Mouse (Mus musculus) liver, embryonic 13.5 days (tissue): ENCODE data around the gene Trim65. TPM values are rescaled to one million over a fixed set of nuclear protein-coding genes. Genes with fewer than 3 reads are reported as not detected.
"Not testable (repeated sequence)": the region's sequence is repeated elsewhere in the genome, so short reads cannot be mapped to it uniquely, and the experiment has no call there.

Experiments
- ATAC-seq: fragments of 200-750 bp; cut with Nextera tagmentation; 2 replicates; pipeline ENCODE4 v1.8.0; 2017; ENCODE audit warnings: low read depth, mild to moderate bottlenecking, moderate number of reproducible peaks, moderate library complexity
- DNase-seq: peaks from one replicate; pipeline ENCODE4 v3.0.0; 2022
- H3K27ac ChIP-seq: fragments of 300-500 bp; sonication (generic); 2 replicates; pipeline ENCODE4 v1.5.1; 2015; ENCODE audit warnings: moderate library complexity, mild to moderate bottlenecking, inconsistent platforms
- H3K27me3 ChIP-seq: fragments of 300-500 bp; sonication (generic); 2 replicates; pipeline ENCODE4 v1.6.1; 2015; ENCODE audit warnings: mild to moderate bottlenecking, inconsistent platforms
- H3K36me3 ChIP-seq: fragments of 300-500 bp; sonication (generic); 2 replicates; pipeline ENCODE4 v1.6.1; 2015; ENCODE audit warnings: mild to moderate bottlenecking, inconsistent platforms
- H3K4me1 ChIP-seq: fragments of 300-500 bp; sonication (generic); replicated peaks from 2 replicates; pipeline ENCODE4 v1.6.1; 2015; ENCODE audit warnings: inconsistent platforms
- H3K4me2 ChIP-seq: fragments of 300-500 bp; sonication (generic); 2 replicates; pipeline ENCODE4 v1.6.1; 2015; ENCODE audit warnings: inconsistent platforms, mild to moderate bottlenecking, moderate library complexity
- H3K4me3 ChIP-seq: fragments of 300-500 bp; sonication (generic); replicated peaks from 2 replicates; pipeline ENCODE4 v1.5.1; 2015; ENCODE audit warnings: mild to moderate bottlenecking, inconsistent platforms
- H3K9ac ChIP-seq: fragments of 300-500 bp; sonication (generic); 2 replicates; pipeline ENCODE4 v1.6.1; 2015; ENCODE audit warnings: mild to moderate bottlenecking, inconsistent platforms
- H3K9me3 ChIP-seq: fragments of 300-500 bp; sonication (generic); replicated peaks from 2 replicates; pipeline ENCODE4 v1.6.1; 2016; ENCODE audit warnings: inconsistent platforms
- WGBS: fragments of 180-500 bp; shearing (Covaris S2); methylation state at CpG from one replicate; pipeline ENCODE4 v1.1.7; 2015; ENCODE audit not compliant: insufficient replicate concordance; 5-methylcytosine and 5-hydroxymethylcytosine counted together
- polyA plus RNA-seq: library from polyadenylated mRNA; unstranded; fragments of >200 nt; fragmentation: Nextera tagmentation; extraction: Ambion mirVana; gene quantifications from 2 replicates; pipeline ENCODE4 v1.2.1, GENCODE M21; 2015

Trim65 gene
- polyA plus RNA-seq, 1 experiment from 2014 or later: 1.1 TPM

DNA sequence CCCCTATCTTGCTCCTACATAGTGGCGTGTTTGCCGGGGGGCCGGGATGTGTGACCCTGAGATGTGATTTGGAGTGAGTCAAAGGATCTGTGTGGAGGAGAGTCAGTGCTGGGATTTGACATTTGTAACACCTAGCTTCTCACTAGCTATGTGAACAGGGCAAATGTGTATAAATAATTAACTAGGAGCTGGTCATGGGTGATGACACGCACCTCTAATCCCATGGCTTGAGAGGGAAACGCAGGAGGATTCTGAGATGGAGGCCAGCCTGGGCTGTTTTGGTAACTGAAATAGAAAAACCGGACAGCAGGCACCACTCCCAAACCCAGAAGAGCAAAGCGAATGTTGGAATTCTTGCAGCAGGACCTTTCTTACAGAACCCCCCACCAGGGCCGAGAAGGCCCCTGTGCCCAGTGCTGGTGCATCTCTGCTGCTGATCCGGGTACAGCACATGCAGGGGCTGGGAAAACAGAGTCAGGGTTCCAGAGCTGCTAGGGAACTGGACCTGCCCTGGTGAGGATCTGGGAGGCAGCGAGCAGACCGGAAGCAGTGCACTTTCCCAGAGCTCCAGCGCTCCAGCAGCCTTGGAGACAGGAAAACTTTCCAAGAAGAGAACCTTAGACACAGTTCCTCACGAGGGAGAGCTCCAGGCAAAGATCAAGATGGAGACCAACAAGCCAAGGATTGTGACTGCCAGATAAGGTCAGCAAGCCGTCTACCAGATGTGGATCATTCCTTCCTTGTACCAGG is 32.0 kb downstream of the Trim65 start:
- Histone ChIP-seq H3K9me3 (0 out of 2 replicates have a peak, but pooled peaks cover 4% of the 10 kb centered on the region), H3K9ac (no peak overlapping the region; the same call in 1 of the 2 replicates), H3K4me2 (no peak overlapping the region), H3K27ac (peak overlapping the region; percentile 36; the same call in 1 of the 2 replicates), H3K36me3 (no peaks in the 10 kb centered on the region), H3K4me3 (no peak overlapping the region), H3K27me3 (no peaks in the 10 kb centered on the region), H3K4me1 (peaks cover 66% of the 10 kb centered on the region)
- 58% methylated on average over 14 of the region's 14 CpGs for WGBS
- ATAC-seq: no peak
- no peak for DNase-seq

DNA sequence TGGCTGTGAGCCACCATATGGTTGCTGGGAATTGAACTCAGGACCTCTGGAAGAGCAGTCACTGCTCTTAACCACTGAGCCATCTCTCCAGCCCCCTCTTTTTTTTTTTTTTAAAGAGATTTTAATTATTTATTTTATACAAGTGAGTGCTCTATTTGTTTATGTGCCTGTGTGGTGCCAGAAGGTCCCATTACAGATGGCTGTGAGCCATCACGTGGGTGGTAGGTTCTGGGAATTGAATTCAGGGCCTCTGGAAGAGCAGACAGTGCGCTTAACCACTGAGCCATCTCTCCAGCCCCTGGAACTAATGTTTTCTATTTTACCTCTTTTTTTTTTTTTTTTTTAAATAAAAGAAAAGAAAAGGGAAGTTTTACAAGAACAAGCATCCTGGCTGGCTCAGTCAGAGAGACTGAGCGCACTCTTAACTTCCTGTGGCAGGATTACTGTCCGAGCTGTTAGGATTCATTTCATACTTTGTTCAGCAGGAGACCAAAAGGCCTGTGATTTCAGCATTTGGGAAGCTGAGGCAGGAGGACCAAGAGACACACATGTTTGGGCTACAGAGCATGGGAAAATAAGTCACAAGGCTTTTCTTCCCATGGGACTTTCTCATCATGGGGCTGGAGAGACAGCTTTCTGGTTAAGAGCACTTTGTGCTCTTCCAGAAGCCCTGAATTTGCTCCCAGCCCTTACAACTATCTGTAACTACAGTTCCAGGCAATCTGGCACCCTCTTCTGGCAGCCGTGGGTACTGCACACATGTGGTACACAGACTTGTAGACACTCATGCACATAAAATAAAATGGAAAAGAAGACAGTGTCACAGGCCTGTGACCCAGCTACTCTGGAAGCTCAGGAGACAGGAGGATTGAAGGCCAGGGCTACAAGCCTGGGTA is 34.5 kb downstream of the Trim65 start:
- WGBS: 71% methylated on average over 5 of the region's 5 CpGs
- H3K4me3 ChIP-seq: no peak overlapping the region
- no peak overlapping the region for H3K27ac ChIP-seq
- ATAC-seq: no peak
- H3K36me3 ChIP-seq: no peaks in the 10 kb centered on the region
- peaks cover 50% of the 10 kb centered on the region for H3K4me1 ChIP-seq
- no peak for DNase-seq
- no peak overlapping the region for H3K9ac ChIP-seq
- H3K4me2 ChIP-seq: no peak overlapping the region
- H3K9me3 ChIP-seq: 0 out of 2 replicates have a peak, but pooled peaks cover 4% of the 10 kb centered on the region
- no peaks in the 10 kb centered on the region for H3K27me3 ChIP-seq

DNA sequence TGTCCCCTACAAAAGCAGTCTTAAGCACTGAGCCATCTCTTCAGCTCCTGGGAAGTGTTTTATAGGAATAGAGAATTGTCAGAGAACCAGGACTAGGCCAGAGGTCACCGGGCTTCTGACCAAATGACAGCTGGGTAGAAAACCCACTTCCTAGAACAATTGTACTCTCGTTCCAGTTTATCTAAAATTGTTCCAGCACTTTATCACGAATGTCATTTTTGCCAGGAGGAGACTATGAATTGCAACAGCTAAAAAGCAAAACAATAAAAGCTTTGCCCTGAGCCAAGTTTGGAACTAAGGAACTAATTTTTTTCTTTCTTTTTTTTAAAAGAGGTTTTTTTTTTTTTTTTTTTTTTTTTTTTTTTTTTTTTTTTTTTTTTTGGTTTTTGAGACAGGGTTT is 35.4 kb downstream of the Trim65 start:
- H3K4me1 ChIP-seq: peaks cover 41% of the 10 kb centered on the region
- H3K27me3 ChIP-seq: no peaks in the 10 kb centered on the region
- WGBS: 17% methylated on average over 3 of the region's 3 CpGs
- H3K4me3 ChIP-seq: no peak overlapping the region
- ATAC-seq (no peak), DNase-seq (no peak)
- no peak overlapping the region for H3K9ac ChIP-seq
- H3K9me3 ChIP-seq: 0 out of 2 replicates have a peak, but pooled peaks cover 4% of the 10 kb centered on the region
- no peak overlapping the region for H3K4me2 ChIP-seq
- H3K36me3 ChIP-seq: no peaks in the 10 kb centered on the region
- 0 out of 2 replicates have a peak overlapping the region, but pooled peaks have one; percentile 16 for H3K27ac ChIP-seq

- WGBS: 8% methylated on average over 16 of the region's 16 CpGs
- peak; percentile 51; the same call in 1 of the 2 replicates for ATAC-seq
- H3K36me3 ChIP-seq: no peaks in the 10 kb centered on the region
- no peaks in the 10 kb centered on the region for H3K27me3 ChIP-seq
- H3K27ac ChIP-seq: peak overlapping the region; percentile 77
- H3K9me3 ChIP-seq: 0 out of 2 replicates have a peak, but pooled peaks cover 4% of the 10 kb centered on the region
- peak overlapping the region; percentile 21 for H3K4me3 ChIP-seq
- peaks cover 31% of the 10 kb centered on the region for H3K4me1 ChIP-seq
- H3K4me2 ChIP-seq: peak overlapping the region; percentile 49
- DNase-seq: no peak
- peak overlapping the region; percentile 40; the same call in 1 of the 2 replicates for H3K9ac ChIP-seq
Observed at GRCm38 (mm10) chr11:116093771-116094565, 37.0 kb downstream of the Trim65 start.

DNA sequence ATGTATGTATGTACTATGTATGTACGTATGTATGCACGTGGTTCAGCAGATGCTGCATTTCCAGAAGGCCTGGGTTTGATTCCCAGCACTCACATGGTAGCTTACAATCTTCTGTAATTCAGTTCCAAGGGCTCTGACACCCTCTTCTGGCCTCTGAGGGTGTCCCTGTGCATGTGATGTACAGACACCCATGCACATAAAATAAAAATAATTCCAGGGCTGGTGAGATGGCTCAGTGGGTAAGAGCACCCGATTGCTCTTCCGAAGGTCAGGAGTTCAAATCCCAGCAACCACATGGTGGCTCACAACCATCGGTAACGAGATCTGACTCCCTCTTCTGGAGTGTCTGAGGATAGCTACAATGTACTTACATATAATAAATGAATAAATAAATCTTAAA is 38.0 kb downstream of the Trim65 start:
- H3K27ac ChIP-seq: peak overlapping the region; percentile 77; the same call in 1 of the 2 replicates

DNA sequence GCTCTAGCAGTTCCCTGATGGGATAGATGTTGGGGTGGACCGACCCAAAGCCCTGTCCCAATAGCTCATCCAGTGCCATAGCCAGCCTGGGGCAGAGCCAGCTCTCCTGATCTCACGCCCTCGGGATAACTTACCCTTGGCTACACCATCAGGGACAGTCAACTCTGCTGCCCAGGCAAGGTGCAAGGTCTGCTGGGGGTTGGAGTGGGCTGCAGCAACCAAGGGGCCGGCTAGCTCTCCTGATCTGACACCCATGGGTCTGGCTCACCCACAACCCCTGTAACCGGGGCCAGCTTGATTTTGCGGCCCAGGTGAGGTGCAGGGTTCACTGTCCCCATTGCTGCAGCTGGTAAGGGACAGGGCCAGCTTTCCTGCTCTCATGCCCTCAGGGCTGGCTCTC is 39.3 kb downstream of the Trim65 start:
- Histone ChIP-seq H3K36me3 (no peaks in the 10 kb centered on the region), H3K4me1 (peaks cover 40% of the 10 kb centered on the region), H3K4me2 (no peak overlapping the region), H3K4me3 (no peak overlapping the region), H3K9ac (no peak overlapping the region), H3K27me3 (no peaks in the 10 kb centered on the region), H3K9me3 (0 out of 2 replicates have a peak, but pooled peaks cover 1% of the 10 kb centered on the region), H3K27ac (no peak overlapping the region; the same call in 1 of the 2 replicates)
- no peak for DNase-seq
- ATAC-seq: no peak
- 83% methylated on average over 6 of the region's 6 CpGs for WGBS

More for the DNA sequence above, 38.0 kb downstream of the Trim65 start:
- peaks cover 36% of the 10 kb centered on the region for H3K4me1 ChIP-seq
- not testable (repeated sequence) for H3K4me2 ChIP-seq, H3K9me3 ChIP-seq, H3K9ac ChIP-seq, H3K4me3 ChIP-seq, DNase-seq, H3K27me3 ChIP-seq, H3K36me3 ChIP-seq, ATAC-seq
- 76% methylated on average over 6 of the region's 6 CpGs for WGBS

DNA sequence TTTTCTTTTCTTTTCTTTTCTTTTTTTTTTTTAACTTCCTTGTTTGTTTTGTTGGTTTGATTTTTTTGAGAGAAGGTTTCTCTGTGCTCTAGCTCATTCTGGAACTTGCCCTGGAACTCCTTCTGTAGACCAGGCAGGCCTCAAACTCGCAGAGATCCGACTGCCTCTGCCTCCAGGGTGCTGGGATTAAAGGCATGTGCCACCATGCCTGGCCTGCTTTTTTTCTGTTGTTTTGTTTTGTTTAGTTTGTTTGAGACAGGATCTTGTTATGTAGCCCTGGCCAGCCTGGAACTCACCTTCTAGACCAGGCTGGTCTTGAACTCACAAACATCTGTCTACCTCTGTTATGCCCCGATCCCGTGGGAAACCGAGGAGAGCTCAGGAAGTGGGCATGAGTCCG is 41.4 kb downstream of the Trim65 start:
- H3K4me2 ChIP-seq: no peak overlapping the region
- no peak overlapping the region for H3K9ac ChIP-seq
- 0 out of 2 replicates have a peak, but pooled peaks cover 4% of the 10 kb centered on the region for H3K36me3 ChIP-seq
- 80% methylated on average over 6 of the region's 6 CpGs for WGBS
- DNase-seq (no peak), ATAC-seq (no peak)
- H3K4me1 ChIP-seq: peaks cover 53% of the 10 kb centered on the region
- H3K4me3 ChIP-seq: no peak overlapping the region
- no peaks in the 10 kb centered on the region for H3K9me3 ChIP-seq
- no peaks in the 10 kb centered on the region for H3K27me3 ChIP-seq
- H3K27ac ChIP-seq: no peak overlapping the region

- no peaks in the 10 kb centered on the region for H3K9me3 ChIP-seq
- H3K9ac ChIP-seq: peak overlapping the region; percentile 26; the same call in 1 of the 2 replicates
- no peaks in the 10 kb centered on the region for H3K27me3 ChIP-seq
- peaks cover 53% of the 10 kb centered on the region for H3K4me1 ChIP-seq
- ATAC-seq: no peak
- DNase-seq: no peak
- peaks cover 10% of the 10 kb centered on the region; the same call in 1 of the 2 replicates for H3K36me3 ChIP-seq
- H3K4me3 ChIP-seq: no peak overlapping the region
- H3K4me2 ChIP-seq: peak overlapping the region; percentile 76; the same call in 1 of the 2 replicates
- 31% methylated on average over 11 of the region's 11 CpGs for WGBS
- H3K27ac ChIP-seq: peak overlapping the region; percentile 79
Observed at GRCm38 (mm10) chr11:116088741-116089394, 42.1 kb downstream of the Trim65 start.

DNA sequence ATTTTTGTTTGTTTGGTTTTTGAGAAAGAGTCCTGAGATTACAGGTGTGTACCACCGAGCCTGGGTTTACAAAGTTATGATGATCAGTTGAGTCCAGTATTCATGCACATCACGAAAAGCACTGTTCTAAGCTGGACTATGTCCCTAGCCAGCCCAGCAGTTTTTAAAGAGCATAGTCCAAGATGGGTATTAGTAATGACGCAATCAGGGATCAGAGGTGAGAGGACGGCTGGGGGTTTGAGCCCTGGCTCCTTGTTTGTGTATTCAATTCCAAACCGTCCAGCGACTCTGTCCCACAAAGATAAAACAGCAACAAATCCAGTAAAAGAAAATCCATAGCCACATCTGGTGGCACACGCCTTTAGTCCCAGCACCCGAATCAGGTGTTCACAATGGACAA is 42.7 kb downstream of the Trim65 start:
- Histone ChIP-seq H3K27me3 (no peaks in the 10 kb centered on the region), H3K4me3 (peak overlapping the region; percentile 68; the same call in 1 of the 2 replicates), H3K36me3 (peaks cover 17% of the 10 kb centered on the region), H3K27ac (peak overlapping the region; percentile 79), H3K4me2 (peak overlapping the region; percentile 76), H3K9me3 (no peaks in the 10 kb centered on the region), H3K4me1 (peaks cover 53% of the 10 kb centered on the region), H3K9ac (peak overlapping the region; percentile 26; the same call in 1 of the 2 replicates)
- ATAC-seq: no peak
- 38% methylated on average over 8 of the region's 8 CpGs for WGBS
- no peak for DNase-seq
